Mouse (Mus musculus): ENCODE data around the gene Rcn1. TPM values are rescaled to one million over a fixed set of nuclear protein-coding genes. Genes with fewer than 3 reads are reported as not detected.

Rcn1 gene
- 154 and 166 TPM in 2 replicates for polyA plus RNA-seq (2016; fragmentation: Nextera tagmentation; extraction: Ambion mirVana)

GRCm38 (mm10) chr2:105399085-105399891 is at the start of gene Rcn1:
Gene Rcn1, minus strand, starts transcription at chr2:105399319.
- Histone ChIP-seq H3K27me3 (ENCODE audit: insufficient read depth, poor library complexity, severe bottlenecking) (peaks cover 3% of the 10 kb centered on the region; the same call in 1 of the 2 replicates), H3K27ac (peak within 1 kb of the TSS; percentile 99), H3K36me3 (peaks cover 11% of the 10 kb centered on the region), H3K4me3 (peak within 1 kb of the TSS; percentile 92), H3K4me1 (peaks cover 30% of the 10 kb centered on the region), H3K9me3 (no peaks in the 10 kb centered on the region)
- WGBS, result 1% methylated on average over 57 of the region's 57 CpGs
- DNase-seq (ENCODE audit: low spot score), result peak; percentile 96

GRCm38 (mm10) chr2:105444072-105444471 is 45.0 kb upstream of the Rcn1 start:
- Histone ChIP-seq H3K4me1 (no peaks in the 10 kb centered on the region), H3K36me3 (no peaks in the 10 kb centered on the region), H3K4me3 (no peak overlapping the region), H3K27me3 (ENCODE audit: insufficient read depth, poor library complexity, severe bottlenecking) (no peaks in the 10 kb centered on the region), H3K9me3 (no peaks in the 10 kb centered on the region), H3K27ac (no peak overlapping the region)
- no peak for DNase-seq (ENCODE audit: low spot score)
- 26% methylated on average over 3 of the region's 3 CpGs for WGBS

- Histone ChIP-seq H3K4me1 (no peaks in the 10 kb centered on the region; the same call in 1 of the 2 replicates), H3K27ac (no peak overlapping the region), H3K27me3 (ENCODE audit: insufficient read depth, poor library complexity, severe bottlenecking) (no peaks in the 10 kb centered on the region), H3K9me3 (no peaks in the 10 kb centered on the region), H3K36me3 (no peaks in the 10 kb centered on the region), H3K4me3 (no peak overlapping the region)
- no peak for DNase-seq (ENCODE audit: low spot score)
- 76% methylated on average over 4 of the region's 4 CpGs for WGBS
These were observed 39.9 kb upstream of the Rcn1 start for GRCm38 (mm10) chr2:105439022-105439421.

- no peak overlapping the region for H3K4me3 ChIP-seq
- 86% methylated on average over 2 of the region's 2 CpGs for WGBS
- H3K9me3 ChIP-seq, result no peaks in the 10 kb centered on the region
- H3K27me3 ChIP-seq (ENCODE audit: insufficient read depth, poor library complexity, severe bottlenecking), result no peaks in the 10 kb centered on the region
- no peak overlapping the region for H3K27ac ChIP-seq
- peaks cover 4% of the 10 kb centered on the region for H3K4me1 ChIP-seq
- no peak for DNase-seq (ENCODE audit: low spot score)
- no peaks in the 10 kb centered on the region for H3K36me3 ChIP-seq
These were observed 39.4 kb upstream of the Rcn1 start for GRCm38 (mm10) chr2:105438525-105438924.

DNA sequence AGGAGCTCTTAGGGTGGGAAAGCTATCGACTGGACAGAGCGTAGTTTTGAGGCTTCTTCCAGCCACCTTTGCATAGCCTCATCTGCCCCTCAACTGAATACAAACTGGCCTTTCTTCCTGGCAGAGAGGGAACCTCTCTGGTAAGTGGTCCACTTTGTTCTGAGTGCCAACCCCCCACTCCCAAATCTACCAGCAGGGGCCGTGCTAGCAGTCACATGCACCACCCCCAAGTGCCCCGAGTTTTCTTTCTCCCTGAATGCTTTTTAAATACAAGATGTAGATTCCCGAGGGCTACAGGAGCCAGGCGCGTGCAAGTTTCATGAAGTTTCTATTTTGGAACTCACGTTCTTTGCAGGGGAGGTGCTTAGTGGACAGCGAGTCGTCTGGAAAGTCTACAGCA is 33.8 kb upstream of the Rcn1 start:
- peak overlapping the region; percentile 36 for H3K4me3 ChIP-seq
- H3K27me3 ChIP-seq (ENCODE audit: insufficient read depth, poor library complexity, severe bottlenecking), result 0 out of 2 replicates have a peak, but pooled peaks cover 9% of the 10 kb centered on the region
- no peak for DNase-seq (ENCODE audit: low spot score)
- no peaks in the 10 kb centered on the region for H3K9me3 ChIP-seq
- H3K36me3 ChIP-seq, result no peaks in the 10 kb centered on the region
- 12% methylated on average over 10 of the region's 10 CpGs for WGBS
- 0 out of 2 replicates have a peak overlapping the region, but pooled peaks have one; percentile 23 for H3K27ac ChIP-seq
- H3K4me1 ChIP-seq, result peaks cover 14% of the 10 kb centered on the region

- Histone ChIP-seq H3K4me3 (no peak overlapping the region), H3K36me3 (no peaks in the 10 kb centered on the region), H3K27ac (no peak overlapping the region), H3K27me3 (ENCODE audit: insufficient read depth, poor library complexity, severe bottlenecking) (0 out of 2 replicates have a peak, but pooled peaks cover 12% of the 10 kb centered on the region), H3K4me1 (peaks cover 30% of the 10 kb centered on the region), H3K9me3 (no peaks in the 10 kb centered on the region)
- DNase-seq (ENCODE audit: low spot score), result no peak
- 67% methylated on average over 5 of the region's 5 CpGs for WGBS
These were observed 31.3 kb upstream of the Rcn1 start for GRCm38 (mm10) chr2:105430373-105430772.

DNA sequence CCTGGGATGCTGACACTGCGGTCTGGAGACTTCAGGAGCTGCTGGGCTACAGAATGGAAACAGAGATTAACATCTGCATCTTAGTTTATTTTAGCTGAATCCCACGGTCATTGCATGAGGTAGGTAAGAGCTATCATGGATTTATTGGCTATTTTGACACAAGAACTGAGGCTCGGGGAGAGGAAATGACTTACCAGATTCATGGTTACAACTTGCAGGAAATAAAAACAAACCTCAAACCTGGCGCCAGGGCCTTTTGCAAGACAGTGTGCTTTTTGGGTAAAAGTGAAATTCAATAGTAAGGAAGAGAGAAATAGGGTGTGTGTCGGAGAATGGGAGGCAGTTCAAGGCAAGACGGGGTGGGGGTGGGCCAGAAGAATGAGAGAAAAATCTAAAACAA is 30.8 kb upstream of the Rcn1 start:
- H3K27ac ChIP-seq, result no peak overlapping the region
- peaks cover 30% of the 10 kb centered on the region for H3K4me1 ChIP-seq
- H3K4me3 ChIP-seq, result no peak overlapping the region
- WGBS, result 81% methylated on average over 6 of the region's 6 CpGs
- no peaks in the 10 kb centered on the region for H3K9me3 ChIP-seq
- H3K36me3 ChIP-seq, result no peaks in the 10 kb centered on the region
- DNase-seq (ENCODE audit: low spot score), result no peak
- H3K27me3 ChIP-seq (ENCODE audit: insufficient read depth, poor library complexity, severe bottlenecking), result 0 out of 2 replicates have a peak, but pooled peaks cover 16% of the 10 kb centered on the region

DNA sequence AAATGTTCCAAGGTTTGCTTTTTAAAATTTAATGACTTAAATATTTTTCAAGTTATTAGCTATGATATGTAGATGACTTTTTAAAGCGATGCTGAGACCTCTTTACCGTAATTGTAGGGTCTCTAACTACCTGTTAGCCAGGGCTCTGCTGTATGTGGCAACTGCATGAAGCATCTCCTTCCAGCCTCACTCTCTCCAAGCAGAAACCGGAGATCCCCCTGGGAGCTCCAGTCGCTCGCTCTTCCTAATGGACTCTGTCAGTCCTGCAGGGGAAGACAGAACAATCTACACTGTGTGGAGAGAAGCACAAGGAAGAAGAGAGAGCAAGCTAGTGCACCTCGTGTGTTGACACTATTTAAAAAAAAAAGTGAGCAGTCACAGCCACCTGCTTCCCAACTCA is 29.3 kb upstream of the Rcn1 start:
- Histone ChIP-seq H3K27me3 (ENCODE audit: insufficient read depth, poor library complexity, severe bottlenecking) (0 out of 2 replicates have a peak, but pooled peaks cover 16% of the 10 kb centered on the region), H3K9me3 (no peaks in the 10 kb centered on the region), H3K27ac (no peak overlapping the region), H3K36me3 (no peaks in the 10 kb centered on the region), H3K4me1 (peaks cover 25% of the 10 kb centered on the region), H3K4me3 (no peak overlapping the region)
- DNase-seq (ENCODE audit: low spot score), result no peak
- WGBS, result 21% methylated on average over 6 of the region's 6 CpGs

DNA sequence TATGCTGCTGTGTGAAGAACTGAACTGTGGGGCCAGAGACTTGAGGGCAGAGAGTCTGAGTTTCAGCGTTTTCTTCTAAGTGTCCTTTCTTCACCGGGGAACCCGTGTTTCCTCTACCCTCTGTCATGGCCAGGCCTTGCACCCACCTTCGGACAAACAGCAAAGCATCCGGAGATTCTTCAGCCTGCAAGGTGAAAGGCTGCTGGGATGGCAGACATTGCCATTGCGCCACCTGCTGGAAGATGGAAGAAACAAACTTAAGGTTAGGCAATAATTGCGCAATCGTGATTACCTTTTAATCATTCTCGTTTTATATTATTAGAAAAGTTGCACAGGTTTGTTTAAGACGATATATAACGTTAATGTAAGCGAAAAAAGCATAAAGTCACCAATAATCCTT is 28.9 kb upstream of the Rcn1 start:
- Histone ChIP-seq H3K27ac (peak overlapping the region; percentile 32; the same call in 1 of the 2 replicates), H3K9me3 (no peaks in the 10 kb centered on the region), H3K4me1 (peaks cover 21% of the 10 kb centered on the region), H3K4me3 (peak overlapping the region; percentile 32), H3K36me3 (no peaks in the 10 kb centered on the region), H3K27me3 (ENCODE audit: insufficient read depth, poor library complexity, severe bottlenecking) (0 out of 2 replicates have a peak, but pooled peaks cover 16% of the 10 kb centered on the region)
- peak; percentile 87 for DNase-seq (ENCODE audit: low spot score)
- 3% methylated on average over 12 of the region's 12 CpGs for WGBS

DNA sequence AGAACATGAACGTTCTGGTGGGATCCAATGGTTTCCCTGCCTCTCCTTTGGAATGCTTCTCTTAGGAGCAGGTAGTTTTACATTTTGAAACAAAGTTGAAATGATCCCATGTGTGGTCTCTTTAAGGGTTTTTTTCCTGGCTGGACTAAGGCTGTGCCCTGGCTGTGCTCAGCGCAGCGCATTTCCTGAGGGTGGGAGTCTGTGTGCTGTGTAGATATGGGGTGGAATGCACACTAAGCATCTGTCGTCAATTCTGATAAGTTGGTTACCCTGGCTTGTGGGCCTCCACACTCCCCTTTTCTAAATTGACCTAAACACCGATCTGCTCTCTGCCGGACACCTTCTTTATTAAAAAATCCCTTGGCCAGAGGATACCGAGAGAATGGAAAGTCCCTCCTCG is 28.3 kb upstream of the Rcn1 start:
- 0 out of 2 replicates have a peak, but pooled peaks cover 16% of the 10 kb centered on the region for H3K27me3 ChIP-seq (ENCODE audit: insufficient read depth, poor library complexity, severe bottlenecking)
- peak overlapping the region; percentile 32 for H3K4me3 ChIP-seq
- peak overlapping the region; percentile 59; the same call in 1 of the 2 replicates for H3K27ac ChIP-seq
- no peaks in the 10 kb centered on the region for H3K36me3 ChIP-seq
- peaks cover 17% of the 10 kb centered on the region for H3K4me1 ChIP-seq
- 27% methylated on average over 8 of the region's 8 CpGs for WGBS
- H3K9me3 ChIP-seq, result no peaks in the 10 kb centered on the region
- peak; percentile 86 for DNase-seq (ENCODE audit: low spot score)

DNA sequence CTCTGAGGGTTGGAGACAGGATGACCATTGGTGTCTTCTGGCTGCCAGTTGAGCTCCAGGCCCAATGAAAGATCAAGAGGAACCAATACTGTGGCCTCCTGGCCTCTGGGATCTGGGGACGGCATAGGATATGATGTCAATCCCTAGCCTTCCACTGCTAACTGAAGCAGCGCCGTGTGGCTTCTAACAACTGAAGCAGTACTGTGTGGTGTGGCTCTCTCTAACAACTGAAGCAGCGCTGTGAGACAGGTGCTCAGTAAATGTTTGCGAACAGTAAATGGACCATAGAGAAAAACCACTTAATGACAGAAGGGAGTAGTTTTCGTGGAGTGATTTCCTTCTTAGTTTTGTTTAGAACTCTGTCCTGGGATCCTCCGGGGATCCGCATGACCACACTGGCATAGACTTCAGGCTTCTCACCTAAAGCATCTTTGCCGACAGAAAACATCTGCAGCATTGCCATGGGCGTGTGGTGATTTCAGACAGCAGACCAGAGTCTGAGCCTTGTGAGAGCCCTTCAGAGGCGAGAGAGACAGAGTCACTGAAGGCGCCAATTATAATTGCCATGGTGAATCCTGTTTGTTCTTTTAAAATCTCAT is 19.6 kb upstream of the Rcn1 start:
- Histone ChIP-seq H3K27me3 (ENCODE audit: insufficient read depth, poor library complexity, severe bottlenecking) (0 out of 2 replicates have a peak, but pooled peaks cover 6% of the 10 kb centered on the region), H3K9me3 (no peaks in the 10 kb centered on the region), H3K4me1 (peaks cover 24% of the 10 kb centered on the region), H3K4me3 (no peak overlapping the region), H3K27ac (no peak overlapping the region), H3K36me3 (no peaks in the 10 kb centered on the region)
- 84% methylated on average over 12 of the region's 12 CpGs for WGBS
- no peak for DNase-seq (ENCODE audit: low spot score)

DNA sequence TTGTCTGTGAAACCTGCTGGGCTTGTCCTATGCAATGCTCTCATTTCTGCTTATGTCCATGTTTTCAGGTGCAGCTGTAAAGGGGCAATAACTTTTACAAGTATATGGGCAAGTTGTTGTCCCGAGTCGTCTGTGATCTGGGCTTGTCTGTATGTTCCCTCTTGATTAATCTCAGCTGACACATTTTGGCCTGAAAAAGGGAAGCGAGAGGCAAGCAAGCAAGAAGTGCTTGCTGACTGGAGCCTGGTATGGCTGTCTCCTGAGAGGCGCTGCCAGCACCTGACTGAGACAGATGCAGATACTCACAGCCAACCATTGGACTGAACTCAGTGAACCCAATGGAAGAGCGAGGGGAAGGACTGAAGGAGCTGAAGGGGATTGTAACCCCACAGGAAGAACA is 18.5 kb upstream of the Rcn1 start:
- Histone ChIP-seq H3K36me3 (no peaks in the 10 kb centered on the region), H3K9me3 (no peaks in the 10 kb centered on the region), H3K4me1 (peaks cover 24% of the 10 kb centered on the region), H3K27me3 (ENCODE audit: insufficient read depth, poor library complexity, severe bottlenecking) (0 out of 2 replicates have a peak, but pooled peaks cover 6% of the 10 kb centered on the region), H3K4me3 (no peak overlapping the region), H3K27ac (no peak overlapping the region)
- WGBS, result 81% methylated on average over 5 of the region's 5 CpGs
- no peak for DNase-seq (ENCODE audit: low spot score)

Data from heart, embryonic 10.5 days (tissue).